Mouse (Mus musculus): ENCODE measurements around the gene Gm5089. TPM values are rescaled to one million over a fixed set of nuclear protein-coding genes. Genes with fewer than 3 reads are reported as not detected.

Gene Gm5089
- polyA plus RNA-seq, 1 experiment, result not detected

DNA sequence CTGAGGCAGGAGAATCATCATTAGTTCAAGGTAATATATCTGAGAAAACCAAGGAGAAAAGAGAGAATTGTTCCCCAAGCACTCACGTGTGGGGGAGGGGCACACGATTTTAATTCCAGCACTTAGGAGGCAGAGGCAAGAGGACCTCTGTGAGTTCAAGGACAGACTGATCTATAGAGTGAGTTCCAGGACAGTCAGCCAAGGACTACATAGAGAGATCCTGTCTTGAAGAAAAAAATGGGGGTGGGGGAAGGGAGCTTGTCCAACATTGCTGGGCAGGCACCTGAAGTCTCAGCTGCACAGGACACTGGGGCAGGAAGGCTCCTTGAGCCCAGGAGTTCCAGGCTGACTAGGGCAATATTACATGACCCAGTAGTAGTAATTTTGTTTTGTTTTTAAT lies 36.1 kb downstream of the Gm5089 start:
- TF ChIP-seq CTCF (IDR thresholded peaks at IDR 0.05; ENCODE audit: extremely low read depth, insufficient read length, insufficient replicate concordance, low read depth, low read length), result no peak
- H3K27ac ChIP-seq (ENCODE audit: insufficient read depth, low read depth, low read length), result no peak overlapping the region
- H3K27me3 ChIP-seq (ENCODE audit: control insufficient read depth, insufficient read depth, low read length), result no peaks in the 10 kb centered on the region
- 93% methylated on average over 2 of the region's 2 CpGs for WGBS
- no peaks in the 10 kb centered on the region for H3K4me1 ChIP-seq (ENCODE audit: control insufficient read depth, insufficient read depth, insufficient read length, low read length)
- no peak overlapping the region for H3K4me3 ChIP-seq (ENCODE audit: low read depth, low read length)
- H3K36me3 ChIP-seq (ENCODE audit: control insufficient read depth, insufficient read depth, low read length), result no peaks in the 10 kb centered on the region

DNA sequence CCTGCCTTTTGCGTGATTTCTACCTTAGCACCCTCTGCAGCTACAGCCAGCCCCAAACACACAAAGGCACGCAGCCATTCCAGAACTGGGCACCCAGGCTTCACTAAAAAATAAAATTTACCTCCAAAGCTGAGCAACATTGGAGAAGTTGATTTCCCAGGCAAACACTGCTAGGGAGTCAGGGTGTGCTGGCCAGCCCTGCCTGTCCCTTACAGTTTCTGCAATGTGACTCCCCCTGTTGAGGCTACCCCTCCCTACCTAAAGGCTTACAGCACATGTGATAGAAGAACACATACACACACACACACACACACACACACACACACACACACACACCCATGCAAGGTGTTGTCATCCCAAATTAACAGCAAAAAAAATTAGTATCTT lies 37.4 kb downstream of the Gm5089 start:
- no peaks in the 10 kb centered on the region for H3K4me1 ChIP-seq (ENCODE audit: control insufficient read depth, insufficient read depth, insufficient read length, low read length)
- TF ChIP-seq CTCF (IDR thresholded peaks at IDR 0.05; ENCODE audit: extremely low read depth, insufficient read length, insufficient replicate concordance, low read depth, low read length) (no peak), POLR2A (IDR thresholded peaks at IDR 0.05; ENCODE audit: low read depth, low read length) (no peak)
- H3K27ac ChIP-seq (ENCODE audit: insufficient read depth, low read depth, low read length), result no peak overlapping the region
- 85% methylated on average over 2 of the region's 2 CpGs for WGBS
- no peak overlapping the region for H3K4me3 ChIP-seq (ENCODE audit: low read depth, low read length)
- H3K27me3 ChIP-seq (ENCODE audit: control insufficient read depth, insufficient read depth, low read length), result no peaks in the 10 kb centered on the region
- no peaks in the 10 kb centered on the region for H3K36me3 ChIP-seq (ENCODE audit: control insufficient read depth, insufficient read depth, low read length)

DNA sequence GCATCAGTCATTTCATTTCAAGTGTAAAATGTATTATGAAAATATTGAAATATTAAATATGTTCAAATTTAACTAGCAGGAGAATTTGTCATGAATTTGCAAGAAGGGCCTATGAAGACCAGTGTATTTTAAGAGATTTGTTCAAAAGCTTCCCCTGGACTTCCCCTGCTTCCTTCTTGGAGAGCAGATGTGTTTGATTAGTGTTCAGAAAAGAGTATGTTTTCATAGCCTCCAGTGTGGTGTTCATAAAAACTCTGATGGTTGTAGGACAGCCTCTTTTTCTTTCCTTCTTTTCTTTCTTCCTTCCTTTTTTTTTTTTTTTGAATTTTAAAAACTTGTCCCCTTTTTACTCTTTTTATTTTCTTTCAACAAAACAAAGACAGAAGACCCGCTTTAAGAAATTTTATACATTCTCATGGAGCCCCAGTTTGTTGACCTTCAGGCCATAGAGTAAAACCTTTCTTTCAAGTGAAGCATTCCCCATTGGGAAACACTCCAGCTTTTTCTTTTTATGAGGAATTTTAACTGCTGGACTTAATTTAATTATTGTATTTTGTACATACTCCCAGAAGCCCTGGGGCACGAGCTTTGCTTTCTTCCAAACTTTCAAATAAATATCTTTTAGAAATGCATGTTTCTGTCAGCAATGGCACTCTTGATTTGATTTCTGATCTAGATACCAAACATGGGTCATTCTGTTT lies 37.9 kb downstream of the Gm5089 start:
- no peaks in the 10 kb centered on the region for H3K36me3 ChIP-seq (ENCODE audit: control insufficient read depth, insufficient read depth, low read length)
- H3K27ac ChIP-seq (ENCODE audit: insufficient read depth, low read depth, low read length), result no peak overlapping the region
- H3K4me1 ChIP-seq (ENCODE audit: control insufficient read depth, insufficient read depth, insufficient read length, low read length), result no peaks in the 10 kb centered on the region
- H3K4me3 ChIP-seq (ENCODE audit: low read depth, low read length), result no peak overlapping the region
- 65% methylated on average over 2 of the region's 2 CpGs for WGBS
- no peaks in the 10 kb centered on the region for H3K27me3 ChIP-seq (ENCODE audit: control insufficient read depth, insufficient read depth, low read length)
- no peak for TF ChIP-seq CTCF (IDR thresholded peaks at IDR 0.05; ENCODE audit: extremely low read depth, insufficient read length, insufficient replicate concordance, low read depth, low read length)
- no peak for TF ChIP-seq POLR2A (IDR thresholded peaks at IDR 0.05; ENCODE audit: low read depth, low read length)

DNA sequence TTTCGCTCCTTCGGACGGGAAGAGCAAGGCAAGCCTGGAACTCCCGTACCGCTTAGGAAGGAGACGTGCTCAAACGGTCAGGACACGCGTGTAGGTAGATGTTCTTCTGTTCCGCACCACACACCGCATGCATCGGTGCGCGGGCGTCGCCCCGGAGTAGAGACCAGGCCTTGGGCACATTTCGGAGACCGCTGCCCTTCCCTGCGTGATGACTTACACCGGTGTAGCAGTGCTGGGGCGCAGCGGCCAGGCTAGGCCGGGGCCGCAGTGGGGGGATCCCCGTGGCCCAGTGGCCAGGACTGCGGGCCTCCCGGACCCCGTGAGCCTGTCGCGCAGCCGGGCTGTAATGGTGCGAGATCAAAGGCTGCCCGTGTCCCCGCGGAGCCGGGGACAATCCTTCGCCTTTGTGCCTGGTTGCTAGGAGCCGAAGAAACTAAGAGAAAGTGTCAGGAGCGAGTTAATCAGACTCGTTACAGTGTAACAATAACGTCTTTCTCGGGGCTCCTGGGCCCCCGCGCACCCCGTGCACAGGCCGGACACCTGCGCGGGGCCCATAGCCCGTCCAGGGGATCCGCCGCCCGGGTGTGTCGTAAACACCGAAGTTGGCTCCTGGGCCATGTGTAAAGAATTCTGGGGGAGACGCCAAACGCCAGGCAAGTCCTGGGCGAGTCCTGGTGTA lies 44.2 kb downstream of the Gm5089 start:
- WGBS, result 2% methylated on average over 58 of the region's 58 CpGs
- H3K4me3 ChIP-seq (ENCODE audit: low read depth, low read length), result peak overlapping the region; percentile 42
- H3K27me3 ChIP-seq (ENCODE audit: control insufficient read depth, insufficient read depth, low read length), result peaks cover 15% of the 10 kb centered on the region

DNA sequence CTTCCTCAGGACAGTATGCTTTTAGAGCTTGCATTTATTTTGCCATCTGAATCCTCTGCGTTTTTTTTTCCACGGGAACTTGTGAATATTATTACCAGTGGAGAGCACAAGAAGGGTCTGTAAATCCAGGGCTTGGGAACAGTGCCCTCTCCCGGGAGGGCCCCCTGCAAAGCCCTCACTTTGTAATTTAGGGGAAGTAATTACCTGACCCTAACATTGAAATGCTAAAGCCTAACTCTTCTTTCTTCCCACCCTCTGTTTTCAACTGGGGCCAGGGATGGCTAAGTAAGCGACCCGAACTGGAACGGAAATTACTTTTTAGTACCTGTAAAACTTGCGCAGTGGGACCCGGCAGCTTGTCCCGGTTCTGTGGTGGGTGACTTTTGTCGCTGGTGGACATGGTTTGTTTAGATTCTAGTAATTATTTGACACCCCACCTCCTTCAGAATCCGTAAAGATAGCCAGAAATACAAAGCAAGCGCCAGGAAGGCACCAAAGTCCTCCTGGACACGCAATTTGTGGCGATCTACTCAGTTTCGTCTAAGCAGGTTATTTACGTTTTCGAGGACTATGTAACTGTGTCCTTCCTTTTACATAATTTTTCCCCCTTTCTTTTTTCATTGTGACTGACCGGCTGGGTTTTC lies 44.9 kb downstream of the Gm5089 start:
- Histone ChIP-seq H3K4me1 (ENCODE audit: control insufficient read depth, insufficient read depth, insufficient read length, low read length) (no peaks in the 10 kb centered on the region), H3K4me3 (ENCODE audit: low read depth, low read length) (peak overlapping the region; percentile 42), H3K36me3 (ENCODE audit: control insufficient read depth, insufficient read depth, low read length) (no peaks in the 10 kb centered on the region), H3K27me3 (ENCODE audit: control insufficient read depth, insufficient read depth, low read length) (peaks cover 15% of the 10 kb centered on the region), H3K27ac (ENCODE audit: insufficient read depth, low read depth, low read length) (no peak overlapping the region)
- TF ChIP-seq POLR2A (IDR thresholded peaks at IDR 0.05; ENCODE audit: low read depth, low read length), result no peak
- no peak for TF ChIP-seq CTCF (IDR thresholded peaks at IDR 0.05; ENCODE audit: extremely low read depth, insufficient read length, insufficient replicate concordance, low read depth, low read length)
- WGBS, result 7% methylated on average over 18 of the region's 18 CpGs

More for the DNA sequence above, 44.2 kb downstream of the Gm5089 start:
- H3K36me3 ChIP-seq (ENCODE audit: control insufficient read depth, insufficient read depth, low read length), result no peaks in the 10 kb centered on the region
- no peak overlapping the region for H3K27ac ChIP-seq (ENCODE audit: insufficient read depth, low read depth, low read length)
- H3K4me1 ChIP-seq (ENCODE audit: control insufficient read depth, insufficient read depth, insufficient read length, low read length), result no peaks in the 10 kb centered on the region
- TF ChIP-seq POLR2A (IDR thresholded peaks at IDR 0.05; ENCODE audit: low read depth, low read length) (no peak), CTCF (IDR thresholded peaks at IDR 0.05; ENCODE audit: extremely low read depth, insufficient read length, insufficient replicate concordance, low read depth, low read length) (no peak)

DNA sequence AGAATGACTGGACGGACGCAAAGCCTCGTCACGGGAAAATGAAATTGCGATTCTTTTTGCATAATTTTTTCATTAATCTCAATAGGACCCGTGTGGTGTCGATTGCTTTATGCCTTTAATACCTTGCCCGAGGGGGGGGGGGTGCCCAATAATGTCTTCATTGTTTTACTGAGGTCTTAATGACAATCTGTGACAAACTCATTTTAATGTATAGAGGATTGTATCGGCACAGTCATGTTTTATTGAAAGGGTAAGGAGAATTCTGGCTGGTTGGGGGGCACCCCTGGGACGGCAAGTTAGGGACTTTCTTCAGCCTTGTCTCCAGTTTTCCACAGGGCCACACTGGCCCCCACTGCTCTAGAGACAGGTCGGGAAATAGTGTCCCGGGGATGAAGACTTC lies 45.7 kb downstream of the Gm5089 start:
- H3K4me1 ChIP-seq (ENCODE audit: control insufficient read depth, insufficient read depth, insufficient read length, low read length), result no peaks in the 10 kb centered on the region
- H3K4me3 ChIP-seq (ENCODE audit: low read depth, low read length), result no peak overlapping the region
- H3K27me3 ChIP-seq (ENCODE audit: control insufficient read depth, insufficient read depth, low read length), result peaks cover 15% of the 10 kb centered on the region
- TF ChIP-seq POLR2A (IDR thresholded peaks at IDR 0.05; ENCODE audit: low read depth, low read length) (no peak), CTCF (IDR thresholded peaks at IDR 0.05; ENCODE audit: extremely low read depth, insufficient read length, insufficient replicate concordance, low read depth, low read length) (no peak)
- WGBS, result 69% methylated on average over 12 of the region's 12 CpGs
- H3K36me3 ChIP-seq (ENCODE audit: control insufficient read depth, insufficient read depth, low read length), result no peaks in the 10 kb centered on the region
- no peak overlapping the region for H3K27ac ChIP-seq (ENCODE audit: insufficient read depth, low read depth, low read length)

DNA sequence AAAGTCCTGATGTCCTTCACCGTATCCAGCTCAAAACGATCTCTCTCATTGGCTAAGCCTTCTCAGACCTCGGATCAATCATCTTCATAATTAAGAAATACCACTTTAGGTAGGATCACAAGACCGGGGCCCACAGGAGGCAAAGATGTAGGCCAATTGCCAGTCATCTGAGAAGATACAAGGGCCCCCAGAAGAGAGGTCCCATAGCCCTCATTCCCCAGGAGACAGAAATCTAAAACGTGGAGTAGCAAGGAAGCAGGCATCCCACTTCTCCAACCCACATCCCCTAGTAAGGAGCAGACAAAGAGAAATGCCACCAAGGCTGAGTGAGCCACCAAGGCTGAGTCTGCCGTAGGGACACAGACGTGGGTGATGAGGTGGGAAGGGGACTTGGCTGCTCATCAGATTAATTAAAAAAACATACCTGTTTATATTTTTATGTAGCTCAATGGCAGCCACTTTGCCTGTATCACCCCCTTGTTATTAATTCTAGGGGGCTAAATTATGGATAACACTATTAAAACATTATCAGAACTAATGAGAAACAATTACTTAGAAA lies 46.2 kb downstream of the Gm5089 start:
- Histone ChIP-seq H3K36me3 (ENCODE audit: control insufficient read depth, insufficient read depth, low read length) (no peaks in the 10 kb centered on the region), H3K4me1 (ENCODE audit: control insufficient read depth, insufficient read depth, insufficient read length, low read length) (no peaks in the 10 kb centered on the region), H3K4me3 (ENCODE audit: low read depth, low read length) (no peak overlapping the region), H3K27ac (ENCODE audit: insufficient read depth, low read depth, low read length) (no peak overlapping the region), H3K27me3 (ENCODE audit: control insufficient read depth, insufficient read depth, low read length) (peaks cover 15% of the 10 kb centered on the region)
- WGBS, result 88% methylated on average over 7 of the region's 7 CpGs
- TF ChIP-seq CTCF (IDR thresholded peaks at IDR 0.05; ENCODE audit: extremely low read depth, insufficient read length, insufficient replicate concordance, low read depth, low read length) (no peak), POLR2A (IDR thresholded peaks at IDR 0.05; ENCODE audit: low read depth, low read length) (no peak)
